Mouse (Mus musculus): ENCODE results near the gene Zswim3. TPM values are rescaled to one million over a fixed set of nuclear protein-coding genes. Genes with fewer than 3 reads are reported as not detected.

The Zswim3 gene
- polyA plus RNA-seq, 1 experiment from 2014 or later, result 6.4 TPM

- DNase-seq (ENCODE audit: low spot score), result no peak
- no peak overlapping the region for H3K4me3 ChIP-seq (ENCODE audit: low read depth, low read length)
- no peaks in the 10 kb centered on the region for H3K9me3 ChIP-seq (ENCODE audit: control insufficient read depth, low read length)
- H3K27ac ChIP-seq (replicated peaks; ENCODE audit: low read depth, low read length), result no peak overlapping the region
- 79% methylated on average over 30 of the region's 30 CpGs for WGBS
- H3K4me2 ChIP-seq (ENCODE audit: low read depth, low read length), result 0 out of 2 replicates have a peak overlapping the region, but pooled peaks have one; percentile 10
- H3K9ac ChIP-seq (ENCODE audit: low read depth, low read length), result no peak overlapping the region
- no peaks in the 10 kb centered on the region; the same call in 1 of the 2 replicates for H3K4me1 ChIP-seq (ENCODE audit: control insufficient read depth, insufficient read depth, low read length)
- H3K27me3 ChIP-seq (replicated peaks; ENCODE audit: control insufficient read depth, insufficient read depth, low read length), result no peaks in the 10 kb centered on the region
- no peak for ATAC-seq (ENCODE audit: low read depth)
- peaks cover 6% of the 10 kb centered on the region; the same call in 1 of the 2 replicates for H3K36me3 ChIP-seq (ENCODE audit: control insufficient read depth, insufficient read depth, low read length)
These were observed 27.5 kb upstream of the Zswim3 start for GRCm38 (mm10) chr2:164777246-164778014.

- 0 out of 2 replicates have a peak overlapping the region, but pooled peaks have one; percentile 10 for H3K4me2 ChIP-seq (ENCODE audit: low read depth, low read length)
- 90% methylated on average over 11 of the region's 11 CpGs for WGBS
- H3K27me3 ChIP-seq (replicated peaks; ENCODE audit: control insufficient read depth, insufficient read depth, low read length), result no peaks in the 10 kb centered on the region
- DNase-seq (ENCODE audit: low spot score) (no peak), ATAC-seq (ENCODE audit: low read depth) (no peak)
- H3K9me3 ChIP-seq (ENCODE audit: control insufficient read depth, low read length), result no peaks in the 10 kb centered on the region
- no peak overlapping the region for H3K27ac ChIP-seq (replicated peaks; ENCODE audit: low read depth, low read length)
- H3K4me1 ChIP-seq (ENCODE audit: control insufficient read depth, insufficient read depth, low read length), result no peaks in the 10 kb centered on the region
- H3K9ac ChIP-seq (ENCODE audit: low read depth, low read length), result no peak overlapping the region
- H3K36me3 ChIP-seq (ENCODE audit: control insufficient read depth, insufficient read depth, low read length), result peaks cover 4% of the 10 kb centered on the region; the same call in 1 of the 2 replicates
- no peak overlapping the region for H3K4me3 ChIP-seq (ENCODE audit: low read depth, low read length)
These were observed 26.9 kb upstream of the Zswim3 start for GRCm38 (mm10) chr2:164778015-164778287.

GRCm38 (mm10) chr2:164778809-164779208, 26.1 kb upstream of the Zswim3 start:
- no peak overlapping the region for H3K4me3 ChIP-seq (ENCODE audit: low read depth, low read length)
- H3K36me3 ChIP-seq (ENCODE audit: control insufficient read depth, insufficient read depth, low read length), result no peaks in the 10 kb centered on the region
- H3K9me3 ChIP-seq (ENCODE audit: control insufficient read depth, low read length), result no peaks in the 10 kb centered on the region
- DNase-seq (ENCODE audit: low spot score) (no peak), ATAC-seq (ENCODE audit: low read depth) (no peak)
- no peaks in the 10 kb centered on the region for H3K27me3 ChIP-seq (replicated peaks; ENCODE audit: control insufficient read depth, insufficient read depth, low read length)
- H3K4me2 ChIP-seq (ENCODE audit: low read depth, low read length), result no peak overlapping the region
- WGBS, result 73% methylated on average over 7 of the region's 7 CpGs
- H3K9ac ChIP-seq (ENCODE audit: low read depth, low read length), result no peak overlapping the region
- H3K4me1 ChIP-seq (ENCODE audit: control insufficient read depth, insufficient read depth, low read length), result no peaks in the 10 kb centered on the region
- no peak overlapping the region for H3K27ac ChIP-seq (replicated peaks; ENCODE audit: low read depth, low read length)

- Histone ChIP-seq H3K4me1 (ENCODE audit: control insufficient read depth, insufficient read depth, low read length) (no peaks in the 10 kb centered on the region), H3K27ac (replicated peaks; ENCODE audit: low read depth, low read length) (no peak within 1 kb of the TSS), H3K4me2 (ENCODE audit: low read depth, low read length) (no peak within 1 kb of the TSS), H3K9me3 (ENCODE audit: control insufficient read depth, low read length) (no peaks in the 10 kb centered on the region), H3K27me3 (replicated peaks; ENCODE audit: control insufficient read depth, insufficient read depth, low read length) (no peaks in the 10 kb centered on the region), H3K36me3 (ENCODE audit: control insufficient read depth, insufficient read depth, low read length) (no peaks in the 10 kb centered on the region), H3K4me3 (ENCODE audit: low read depth, low read length) (peak within 1 kb of the TSS; percentile 6; the same call in 1 of the 2 replicates), H3K9ac (ENCODE audit: low read depth, low read length) (no peak within 1 kb of the TSS)
- DNase-seq (ENCODE audit: low spot score), result peak; percentile 46
- 65% methylated on average over 8 of the region's 8 CpGs for WGBS
- ATAC-seq (ENCODE audit: low read depth), result no peak
These were observed 25.3 kb upstream of the Zswim3 start, which contains the start of gene Tnnc2 for GRCm38 (mm10) chr2:164779481-164780086. TSS of gene Tnnc2 (minus strand) at chr2:164779967.

- no peak for DNase-seq (ENCODE audit: low spot score)
- 62% methylated on average over 4 of the region's 4 CpGs for WGBS
- no peaks in the 10 kb centered on the region for H3K27me3 ChIP-seq (replicated peaks; ENCODE audit: control insufficient read depth, insufficient read depth, low read length)
These were observed 23.0 kb upstream of the Zswim3 start for GRCm38 (mm10) chr2:164781876-164782275.

GRCm38 (mm10) chr2:164783926-164784581, 20.8 kb upstream of the Zswim3 start:
- WGBS, result 71% methylated on average over 7 of the region's 7 CpGs
- no peak overlapping the region for H3K4me3 ChIP-seq (ENCODE audit: low read depth, low read length)
- DNase-seq (ENCODE audit: low spot score) (no peak), ATAC-seq (ENCODE audit: low read depth) (no peak)
- no peak overlapping the region for H3K9ac ChIP-seq (ENCODE audit: low read depth, low read length)
- H3K36me3 ChIP-seq (ENCODE audit: control insufficient read depth, insufficient read depth, low read length), result 0 out of 2 replicates have a peak, but pooled peaks cover 5% of the 10 kb centered on the region
- no peak overlapping the region for H3K4me2 ChIP-seq (ENCODE audit: low read depth, low read length)
- no peak overlapping the region for H3K27ac ChIP-seq (replicated peaks; ENCODE audit: low read depth, low read length)
- no peaks in the 10 kb centered on the region for H3K27me3 ChIP-seq (replicated peaks; ENCODE audit: control insufficient read depth, insufficient read depth, low read length)
- H3K4me1 ChIP-seq (ENCODE audit: control insufficient read depth, insufficient read depth, low read length), result peaks cover 8% of the 10 kb centered on the region
- H3K9me3 ChIP-seq (ENCODE audit: control insufficient read depth, low read length), result no peaks in the 10 kb centered on the region

More at GRCm38 (mm10) chr2:164781876-164782275, 23.0 kb upstream of the Zswim3 start:
- Histone ChIP-seq H3K9ac (ENCODE audit: low read depth, low read length) (no peak overlapping the region), H3K4me3 (ENCODE audit: low read depth, low read length) (no peak overlapping the region), H3K36me3 (ENCODE audit: control insufficient read depth, insufficient read depth, low read length) (no peaks in the 10 kb centered on the region), H3K27ac (replicated peaks; ENCODE audit: low read depth, low read length) (no peak overlapping the region), H3K4me2 (ENCODE audit: low read depth, low read length) (no peak overlapping the region), H3K9me3 (ENCODE audit: control insufficient read depth, low read length) (no peaks in the 10 kb centered on the region), H3K4me1 (ENCODE audit: control insufficient read depth, insufficient read depth, low read length) (peaks cover 5% of the 10 kb centered on the region)
- no peak for ATAC-seq (ENCODE audit: low read depth)

GRCm38 (mm10) chr2:164784869-164785420, 20.0 kb upstream of the Zswim3 start:
- H3K4me2 ChIP-seq (ENCODE audit: low read depth, low read length), result peak overlapping the region; percentile 87
- H3K9ac ChIP-seq (ENCODE audit: low read depth, low read length), result peak overlapping the region; percentile 83
- H3K4me3 ChIP-seq (ENCODE audit: low read depth, low read length), result peak overlapping the region; percentile 66
- H3K27ac ChIP-seq (replicated peaks; ENCODE audit: low read depth, low read length), result peak overlapping the region; percentile 82
- no peaks in the 10 kb centered on the region for H3K9me3 ChIP-seq (ENCODE audit: control insufficient read depth, low read length)
- H3K4me1 ChIP-seq (ENCODE audit: control insufficient read depth, insufficient read depth, low read length), result peaks cover 8% of the 10 kb centered on the region
- H3K27me3 ChIP-seq (replicated peaks; ENCODE audit: control insufficient read depth, insufficient read depth, low read length), result no peaks in the 10 kb centered on the region
- H3K36me3 ChIP-seq (ENCODE audit: control insufficient read depth, insufficient read depth, low read length), result 0 out of 2 replicates have a peak, but pooled peaks cover 11% of the 10 kb centered on the region
- DNase-seq (ENCODE audit: low spot score), result no peak
- 11% methylated on average over 7 of the region's 7 CpGs for WGBS
- ATAC-seq (ENCODE audit: low read depth), result no peak
